Mouse (Mus musculus) megakaryocyte, embryonic 14.5 days (primary cell): ENCODE measurements around the gene Ddx1. TPM values are rescaled to one million over a fixed set of nuclear protein-coding genes. Genes with fewer than 3 reads are reported as not detected.

Experiments used
- H3K27me3 ChIP-seq: replicated peaks from 2 replicates; pipeline ENCODE3; 2012; ENCODE audit warnings: inconsistent platforms
- H3K36me3 ChIP-seq: replicated peaks from 2 replicates; pipeline ENCODE3; 2012; ENCODE audit warnings: low read length, inconsistent platforms, mixed read lengths
- H3K4me1 ChIP-seq: 2 replicates; pipeline ENCODE4 v1.6.1; 2012; ENCODE audit warnings: inconsistent platforms
- H3K4me3 ChIP-seq: replicated peaks from 2 replicates; pipeline ENCODE3; 2012; ENCODE audit warnings: moderate library complexity, mild to moderate bottlenecking, inconsistent platforms
- H3K9me3 ChIP-seq: 2 replicates; pipeline ENCODE4 v1.6.1; 2012; ENCODE audit warnings: inconsistent platforms
- FLI1 ChIP-seq: IDR thresholded peaks from 2 replicates; pipeline ENCODE4 v1.6.1; 2012; ENCODE audit warnings: low read length, inconsistent platforms, mixed read lengths
- GATA1 ChIP-seq: IDR thresholded peaks from 3 replicates; pipeline ENCODE4 v1.6.1; 2012; ENCODE audit warnings: mixed read lengths, low read length, inconsistent platforms, borderline replicate concordance
- polyA plus RNA-seq: library from polyadenylated mRNA; stranded (reverse); fragments of >175 nt; gene quantifications from 2 replicates; pipeline ENCODE4 v1.2.3, GENCODE M21; 2012; ENCODE audit warnings: low replicate concordance; ENCODE audit not compliant: insufficient read depth

Gene Ddx1
- polyA plus RNA-seq, 1 experiment: 3.6 TPM

DNA sequence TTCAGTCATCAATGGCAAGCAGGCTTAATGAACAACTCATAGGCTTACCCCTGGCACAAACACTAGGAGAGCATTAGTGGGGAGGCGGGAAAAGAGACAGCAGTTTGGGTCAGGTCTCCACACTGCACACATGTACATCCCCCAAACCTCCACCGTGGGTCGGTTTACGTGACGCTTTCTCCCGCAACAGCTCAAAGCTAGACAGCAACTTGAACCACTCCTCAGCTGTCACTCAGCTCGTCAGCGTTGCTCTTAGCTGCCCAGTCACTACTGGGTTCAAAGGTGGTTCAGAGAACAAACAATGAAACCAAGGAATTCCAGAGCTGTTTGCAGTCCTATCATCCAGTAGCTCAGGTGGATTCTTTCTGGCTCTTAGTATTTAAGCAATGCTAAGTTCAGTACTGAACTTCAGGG lies 30.9 kb downstream of the Ddx1 start:
- H3K9me3 ChIP-seq: no peaks in the 10 kb centered on the region
- peaks cover 13% of the 10 kb centered on the region for H3K4me1 ChIP-seq
- H3K27me3 ChIP-seq: no peaks in the 10 kb centered on the region
- no peak for TF ChIP-seq FLI1
- TF ChIP-seq GATA1: no peak
- no peak overlapping the region for H3K4me3 ChIP-seq
- H3K36me3 ChIP-seq: peaks cover 43% of the 10 kb centered on the region

- peaks cover 39% of the 10 kb centered on the region for H3K36me3 ChIP-seq
Measured at GRCm38 (mm10) chr12:13217568-13217967, 31.4 kb downstream of the Ddx1 start.

DNA sequence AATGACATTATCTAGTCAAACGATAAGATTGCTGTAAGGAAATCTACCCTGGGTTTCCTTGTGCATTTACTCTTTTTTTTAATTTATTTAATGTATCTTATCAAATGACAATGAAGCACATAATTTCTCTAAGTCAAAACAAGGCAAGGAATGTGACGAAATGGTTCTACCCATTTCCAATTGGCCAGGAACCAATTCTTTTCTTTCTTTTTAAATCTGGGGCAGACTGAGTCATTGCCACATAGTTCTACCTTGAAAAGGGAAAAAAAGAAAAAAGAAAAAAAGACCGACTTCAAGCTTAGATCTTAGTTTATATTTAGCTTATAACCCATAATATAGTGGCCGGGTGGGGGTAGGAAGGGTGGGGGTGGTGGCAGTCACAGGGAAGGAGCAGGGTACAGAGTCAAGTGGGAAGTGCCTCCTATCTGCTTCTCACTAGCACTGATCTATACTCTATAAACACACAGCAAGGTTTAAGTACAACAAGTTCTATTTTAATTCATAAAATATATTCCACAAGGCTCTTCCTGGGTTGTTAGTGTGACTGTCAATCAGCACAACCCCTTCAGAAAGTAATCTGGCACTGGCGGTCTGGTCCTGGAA lies 32.4 kb downstream of the Ddx1 start:
- H3K36me3 ChIP-seq: peaks cover 39% of the 10 kb centered on the region
- peaks cover 19% of the 10 kb centered on the region for H3K4me1 ChIP-seq
- no peaks in the 10 kb centered on the region for H3K27me3 ChIP-seq
- H3K4me3 ChIP-seq: no peak overlapping the region
- no peaks in the 10 kb centered on the region for H3K9me3 ChIP-seq
- no peak for TF ChIP-seq GATA1
- no peak for TF ChIP-seq FLI1

More at GRCm38 (mm10) chr12:13217568-13217967, 31.4 kb downstream of the Ddx1 start:
- TF ChIP-seq GATA1 (no peak), FLI1 (no peak)
- Histone ChIP-seq H3K9me3 (no peaks in the 10 kb centered on the region), H3K4me3 (no peak overlapping the region), H3K4me1 (peaks cover 13% of the 10 kb centered on the region), H3K27me3 (no peaks in the 10 kb centered on the region)

GRCm38 (mm10) chr12:13214345-13215278 lies 34.4 kb downstream of the Ddx1 start:
- peaks cover 28% of the 10 kb centered on the region for H3K36me3 ChIP-seq

DNA sequence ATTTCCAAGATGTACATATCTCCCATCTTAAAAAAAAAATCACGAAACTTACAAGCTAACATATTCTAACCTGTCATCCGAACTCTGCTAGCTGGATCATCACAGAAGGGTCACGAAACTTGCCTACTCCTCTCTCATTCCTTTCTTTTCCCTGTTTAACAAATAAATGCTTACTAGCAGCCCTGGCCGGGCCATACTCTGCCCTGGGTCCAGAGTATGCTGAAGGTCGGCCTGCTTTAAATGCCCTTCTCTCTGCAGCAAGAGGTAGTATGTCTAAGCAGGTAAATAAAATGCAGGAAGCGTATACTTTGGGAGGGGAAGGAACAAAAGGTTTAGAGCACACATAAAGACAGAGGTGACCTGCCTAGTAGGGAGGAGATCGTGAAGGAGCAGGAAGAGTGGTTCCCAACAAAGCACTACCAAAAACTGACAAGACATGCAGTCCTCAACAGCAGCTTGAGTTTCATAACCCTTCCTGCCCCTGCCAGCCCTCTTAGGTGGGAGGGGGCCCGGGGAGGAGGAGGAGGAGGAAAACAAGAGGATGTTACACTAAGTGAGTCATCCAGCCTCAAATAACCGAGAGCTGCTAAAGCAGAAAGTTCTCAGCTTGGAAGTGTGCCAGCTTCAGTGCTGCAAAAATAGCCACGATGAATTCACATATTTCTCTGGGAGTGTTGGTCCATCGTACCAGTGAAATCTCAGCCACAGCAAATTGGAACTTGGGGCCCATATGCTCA lies 37.1 kb downstream of the Ddx1 start:
- Histone ChIP-seq H3K36me3 (peaks cover under 1% of the 10 kb centered on the region), H3K9me3 (no peaks in the 10 kb centered on the region), H3K27me3 (peaks cover 27% of the 10 kb centered on the region), H3K4me1 (peaks cover 13% of the 10 kb centered on the region), H3K4me3 (no peak overlapping the region)
- TF ChIP-seq GATA1 (no peak), FLI1 (no peak)

More at GRCm38 (mm10) chr12:13214345-13215278, 34.4 kb downstream of the Ddx1 start:
- H3K4me1 ChIP-seq: peaks cover 19% of the 10 kb centered on the region
- H3K4me3 ChIP-seq: no peak overlapping the region
- no peak for TF ChIP-seq GATA1
- TF ChIP-seq FLI1: no peak
- H3K27me3 ChIP-seq: peaks cover 11% of the 10 kb centered on the region
- H3K9me3 ChIP-seq: no peaks in the 10 kb centered on the region

GRCm38 (mm10) chr12:13209692-13210377 lies 39.2 kb downstream of the Ddx1 start:
- Histone ChIP-seq H3K36me3 (no peaks in the 10 kb centered on the region), H3K4me1 (peaks cover 13% of the 10 kb centered on the region), H3K27me3 (peaks cover 29% of the 10 kb centered on the region), H3K9me3 (no peaks in the 10 kb centered on the region), H3K4me3 (no peak overlapping the region)
- TF ChIP-seq GATA1 (no peak), FLI1 (no peak)

DNA sequence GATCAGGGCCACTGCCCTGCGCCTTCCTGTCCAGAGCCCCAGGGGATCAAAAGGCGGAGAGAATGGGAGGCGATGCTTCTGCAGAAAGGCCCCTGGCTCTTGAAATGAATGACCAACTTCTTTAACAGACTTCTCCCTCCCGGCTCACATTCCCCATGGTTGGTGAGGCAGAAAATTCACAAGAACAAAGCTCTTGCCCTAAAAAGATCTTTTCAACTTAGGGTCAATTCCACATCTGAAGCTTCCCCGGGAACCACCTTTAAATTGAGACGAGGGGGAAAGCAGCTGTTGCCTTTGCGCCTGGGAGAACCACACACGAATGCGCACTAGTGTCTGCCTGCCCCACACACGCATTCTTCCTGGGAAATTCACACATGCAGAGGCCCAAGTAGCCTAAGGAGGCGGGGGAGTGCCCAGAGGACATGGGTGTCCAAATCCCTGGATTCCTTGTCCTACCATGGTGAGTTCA lies 40.0 kb downstream of the Ddx1 start:
- TF ChIP-seq FLI1 (no peak), GATA1 (no peak)
- H3K27me3 ChIP-seq: peaks cover 29% of the 10 kb centered on the region
- H3K36me3 ChIP-seq: no peaks in the 10 kb centered on the region
- H3K9me3 ChIP-seq: peaks cover 6% of the 10 kb centered on the region
- no peak overlapping the region for H3K4me3 ChIP-seq
- H3K4me1 ChIP-seq: peaks cover 6% of the 10 kb centered on the region

DNA sequence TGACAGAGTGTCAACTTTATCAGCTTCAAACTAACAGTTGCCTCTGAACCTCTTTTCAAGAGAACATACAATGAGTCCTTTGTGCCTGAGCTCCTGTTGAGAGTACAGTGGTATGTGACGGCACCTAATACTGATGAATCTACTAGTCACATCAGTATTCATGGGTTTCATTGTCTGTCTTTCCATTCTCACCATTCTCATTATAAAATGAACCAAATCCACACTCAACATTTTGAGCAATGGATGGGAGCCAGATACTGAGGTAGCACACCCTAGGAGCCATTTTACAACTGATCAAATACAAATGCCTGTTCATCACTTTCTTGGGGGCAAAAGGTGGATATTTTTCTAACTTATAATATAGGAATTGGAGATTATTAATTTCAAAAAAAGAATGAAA lies 40.5 kb downstream of the Ddx1 start:
- Histone ChIP-seq H3K36me3 (no peaks in the 10 kb centered on the region), H3K27me3 (peaks cover 29% of the 10 kb centered on the region), H3K4me3 (no peak overlapping the region), H3K9me3 (peaks cover 7% of the 10 kb centered on the region), H3K4me1 (peaks cover 6% of the 10 kb centered on the region)
- no peak for TF ChIP-seq GATA1
- TF ChIP-seq FLI1: no peak

DNA sequence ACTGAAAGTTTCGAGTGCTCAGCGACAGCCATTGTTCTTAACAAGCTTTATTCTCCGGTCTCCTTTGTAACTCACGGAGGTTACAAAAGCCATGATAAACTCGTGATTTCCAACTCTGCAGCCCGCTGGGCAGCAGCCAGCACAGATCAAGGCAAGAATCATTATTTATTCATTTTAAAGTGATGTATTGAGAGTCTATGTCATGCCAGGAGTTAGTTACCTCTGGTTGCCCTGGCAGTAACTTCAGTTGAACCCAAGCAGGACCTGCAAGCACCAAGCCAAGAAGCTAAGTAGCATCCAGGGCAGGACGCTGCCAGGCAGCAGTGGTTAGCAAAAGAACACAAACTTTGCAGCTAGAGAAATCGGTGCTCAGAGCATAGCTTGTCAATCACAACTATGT lies 41.9 kb downstream of the Ddx1 start:
- H3K4me3 ChIP-seq: no peak overlapping the region
- H3K9me3 ChIP-seq: peaks cover 7% of the 10 kb centered on the region
- peaks cover 4% of the 10 kb centered on the region for H3K4me1 ChIP-seq
- H3K36me3 ChIP-seq: no peaks in the 10 kb centered on the region
- TF ChIP-seq GATA1: no peak
- peaks cover 39% of the 10 kb centered on the region for H3K27me3 ChIP-seq
